Mouse (Mus musculus): ENCODE measurements around the gene H2-K1.
A peak's percentile ranks its signal among the peaks of the same experiment; 100 is the strongest.

The H2-K1 gene

GRCm38 (mm10) chr17:33981192-33981909, 18.8 kb downstream of the H2-K1 start:
- DNase-seq, result peak; percentile 91 to 92

GRCm38 (mm10) chr17:33980181-33981035, 19.7 kb downstream of the H2-K1 start:
- no peak for DNase-seq

- no peak for DNase-seq
Observed at GRCm38 (mm10) chr17:33979512-33980050, 20.6 kb downstream of the H2-K1 start.

- peak; percentile 92 to 93 for DNase-seq
Observed at GRCm38 (mm10) chr17:33978631-33979031, 21.5 kb downstream of the H2-K1 start.

GRCm38 (mm10) chr17:33977861-33978557, 22.1 kb downstream of the H2-K1 start:
- DNase-seq, result no peak

GRCm38 (mm10) chr17:33973572-33973971, 26.6 kb downstream of the H2-K1 start:
- DNase-seq, result no peak

- DNase-seq, result no peak
Observed at GRCm38 (mm10) chr17:33972691-33973090, 27.5 kb downstream of the H2-K1 start.

GRCm38 (mm10) chr17:33969394-33969793, 30.8 kb downstream of the H2-K1 start:
- DNase-seq, result no peak

- DNase-seq, result peak in 1 of 2 experiments; percentile 42
Observed at GRCm38 (mm10) chr17:33968927-33969326, 31.2 kb downstream of the H2-K1 start.

- DNase-seq, result peak; percentile 75 to 79
Observed at GRCm38 (mm10) chr17:33968489-33968888, 31.7 kb downstream of the H2-K1 start.

GRCm38 (mm10) chr17:33965846-33966550, 34.1 kb downstream of the H2-K1 start:
- DNase-seq, result no peak

- no peak for DNase-seq
Observed at GRCm38 (mm10) chr17:33965082-33965845, 34.9 kb downstream of the H2-K1 start.

- DNase-seq, result no peak
Observed at GRCm38 (mm10) chr17:33962876-33963275, 37.3 kb downstream of the H2-K1 start.

- no peak for DNase-seq
Observed at GRCm38 (mm10) chr17:33959948-33960347, 40.2 kb downstream of the H2-K1 start.

- DNase-seq, result no peak
Observed at GRCm38 (mm10) chr17:33959135-33959534, 41.0 kb downstream of the H2-K1 start.

GRCm38 (mm10) chr17:33958451-33958850, 41.7 kb downstream of the H2-K1 start:
- DNase-seq, result no peak

GRCm38 (mm10) chr17:33957493-33957892, 42.7 kb downstream of the H2-K1 start:
- no peak for DNase-seq

GRCm38 (mm10) chr17:33956336-33956735, 43.8 kb downstream of the H2-K1 start:
- no peak for DNase-seq

GRCm38 (mm10) chr17:33955555-33956214, 44.5 kb downstream of the H2-K1 start, which contains the start of the genes Vps52 and Rps18:
Gene Vps52, plus strand, starts transcription at chr17:33955812.
Gene Rps18, minus strand, starts transcription at chr17:33956001.
- peak; percentile 97 to 98 for DNase-seq

- peak; percentile 3 to 44 for DNase-seq
Observed at GRCm38 (mm10) chr17:33954646-33955554, 45.2 kb downstream of the H2-K1 start.
